Mouse (Mus musculus): ENCODE data around the gene Slc17a3. TPM values are rescaled to one million over a fixed set of nuclear protein-coding genes. Genes with fewer than 3 reads are reported as not detected.

Slc17a3 gene
- polyA plus RNA-seq, 1 experiment from 2014 or later, result not detected

- ATAC-seq (ENCODE audit: insufficient number of reproducible peaks, insufficient read depth, low FRiP score, low read depth), result no peak
- Histone ChIP-seq H3K9ac (ENCODE audit: low read length) (no peak overlapping the region), H3K27ac (replicated peaks in 1 of 2; ENCODE audit: control insufficient read depth in 1 of 2, insufficient read depth in 1 of 2, low read depth in 2 of 2, low read length in 2 of 2) (no peak overlapping the region), H3K27me3 (ENCODE audit: control insufficient read depth, insufficient read depth, low read length) (no peaks in the 10 kb centered on the region), H3K4me3 (ENCODE audit: control insufficient read depth in 1 of 2, insufficient read depth in 1 of 2, low read depth in 1 of 2, low read length in 2 of 2) (no peak overlapping the region), H3K4me1 (ENCODE audit: control insufficient read depth in 2 of 2, insufficient read depth in 2 of 2, low read length in 2 of 2) (no peaks in the 10 kb centered on the region), H3K9me3 (ENCODE audit: control insufficient read depth, low read length) (no peaks in the 10 kb centered on the region), H3K36me3 (ENCODE audit: control insufficient read depth, insufficient read depth, low read length) (no peaks in the 10 kb centered on the region), H3K4me2 (ENCODE audit: low read length) (no peak overlapping the region)
- WGBS, result 77% methylated on average over 5 of the region's 5 CpGs
These were observed 33.9 kb downstream of the Slc17a3 start for GRCm38 (mm10) chr13:23873141-23873540.

- Histone ChIP-seq H3K4me2 (ENCODE audit: low read length) (no peak overlapping the region), H3K27me3 (ENCODE audit: control insufficient read depth, insufficient read depth, low read length) (no peaks in the 10 kb centered on the region), H3K36me3 (ENCODE audit: control insufficient read depth, insufficient read depth, low read length) (no peaks in the 10 kb centered on the region), H3K27ac (replicated peaks in 1 of 2; ENCODE audit: control insufficient read depth in 1 of 2, insufficient read depth in 1 of 2, low read depth in 2 of 2, low read length in 2 of 2) (no peak overlapping the region), H3K9ac (ENCODE audit: low read length) (no peak overlapping the region), H3K4me3 (ENCODE audit: control insufficient read depth in 1 of 2, insufficient read depth in 1 of 2, low read depth in 1 of 2, low read length in 2 of 2) (no peak overlapping the region), H3K9me3 (ENCODE audit: control insufficient read depth, low read length) (no peaks in the 10 kb centered on the region), H3K4me1 (ENCODE audit: control insufficient read depth in 2 of 2, insufficient read depth in 2 of 2, low read length in 2 of 2) (no peaks in the 10 kb centered on the region)
- no peak for ATAC-seq (ENCODE audit: insufficient number of reproducible peaks, insufficient read depth, low FRiP score, low read depth)
- 62% methylated on average over 3 of the region's 3 CpGs for WGBS
These were observed 39.9 kb downstream of the Slc17a3 start for GRCm38 (mm10) chr13:23879106-23879505.

- H3K9ac ChIP-seq (ENCODE audit: low read length), result no peak overlapping the region
- no peaks in the 10 kb centered on the region for H3K9me3 ChIP-seq (ENCODE audit: control insufficient read depth, low read length)
- ATAC-seq (ENCODE audit: insufficient number of reproducible peaks, insufficient read depth, low FRiP score, low read depth), result no peak
- H3K36me3 ChIP-seq (ENCODE audit: control insufficient read depth, insufficient read depth, low read length), result no peaks in the 10 kb centered on the region
- H3K4me1 ChIP-seq (ENCODE audit: control insufficient read depth in 2 of 2, insufficient read depth in 2 of 2, low read length in 2 of 2), result no peaks in the 10 kb centered on the region
- 81% methylated on average over 5 of the region's 5 CpGs for WGBS
- no peak overlapping the region for H3K4me2 ChIP-seq (ENCODE audit: low read length)
- H3K27ac ChIP-seq (replicated peaks in 1 of 2; ENCODE audit: control insufficient read depth in 1 of 2, insufficient read depth in 1 of 2, low read depth in 2 of 2, low read length in 2 of 2), result no peak overlapping the region
- H3K4me3 ChIP-seq (ENCODE audit: control insufficient read depth in 1 of 2, insufficient read depth in 1 of 2, low read depth in 1 of 2, low read length in 2 of 2), result no peak overlapping the region
- H3K27me3 ChIP-seq (ENCODE audit: control insufficient read depth, insufficient read depth, low read length), result no peaks in the 10 kb centered on the region
These were observed 40.4 kb downstream of the Slc17a3 start for GRCm38 (mm10) chr13:23879636-23880035.

- Histone ChIP-seq H3K4me3 (ENCODE audit: control insufficient read depth in 1 of 2, insufficient read depth in 1 of 2, low read depth in 1 of 2, low read length in 2 of 2) (no peak overlapping the region), H3K4me2 (ENCODE audit: low read length) (no peak overlapping the region), H3K9me3 (ENCODE audit: control insufficient read depth, low read length) (no peaks in the 10 kb centered on the region), H3K27ac (replicated peaks in 1 of 2; ENCODE audit: control insufficient read depth in 1 of 2, insufficient read depth in 1 of 2, low read depth in 2 of 2, low read length in 2 of 2) (no peak overlapping the region), H3K36me3 (ENCODE audit: control insufficient read depth, insufficient read depth, low read length) (no peaks in the 10 kb centered on the region), H3K4me1 (ENCODE audit: control insufficient read depth in 2 of 2, insufficient read depth in 2 of 2, low read length in 2 of 2) (no peaks in the 10 kb centered on the region), H3K27me3 (ENCODE audit: control insufficient read depth, insufficient read depth, low read length) (no peaks in the 10 kb centered on the region), H3K9ac (ENCODE audit: low read length) (no peak overlapping the region)
- 40% methylated on average over 2 of the region's 2 CpGs for WGBS
- no peak for ATAC-seq (ENCODE audit: insufficient number of reproducible peaks, insufficient read depth, low FRiP score, low read depth)
These were observed 46.3 kb downstream of the Slc17a3 start for GRCm38 (mm10) chr13:23885540-23885939.

- no peak overlapping the region for H3K9ac ChIP-seq (ENCODE audit: low read length)
- WGBS, result 81% methylated on average over 3 of the region's 3 CpGs
- ATAC-seq (ENCODE audit: insufficient number of reproducible peaks, insufficient read depth, low FRiP score, low read depth), result no peak
- no peak overlapping the region for H3K27ac ChIP-seq (replicated peaks in 1 of 2; ENCODE audit: control insufficient read depth in 1 of 2, insufficient read depth in 1 of 2, low read depth in 2 of 2, low read length in 2 of 2)
- H3K4me2 ChIP-seq (ENCODE audit: low read length), result no peak overlapping the region
- no peak overlapping the region for H3K4me3 ChIP-seq (ENCODE audit: control insufficient read depth in 1 of 2, insufficient read depth in 1 of 2, low read depth in 1 of 2, low read length in 2 of 2)
- H3K27me3 ChIP-seq (ENCODE audit: control insufficient read depth, insufficient read depth, low read length), result no peaks in the 10 kb centered on the region
- H3K4me1 ChIP-seq (ENCODE audit: control insufficient read depth in 2 of 2, insufficient read depth in 2 of 2, low read length in 2 of 2), result no peaks in the 10 kb centered on the region
- H3K36me3 ChIP-seq (ENCODE audit: control insufficient read depth, insufficient read depth, low read length), result no peaks in the 10 kb centered on the region
- no peaks in the 10 kb centered on the region for H3K9me3 ChIP-seq (ENCODE audit: control insufficient read depth, low read length)
These were observed 47.9 kb downstream of the Slc17a3 start for GRCm38 (mm10) chr13:23887026-23887725.

GRCm38 (mm10) chr13:23889011-23889605 lies 49.9 kb downstream of the Slc17a3 start:
- no peak for ATAC-seq (ENCODE audit: insufficient number of reproducible peaks, insufficient read depth, low FRiP score, low read depth)
- H3K9ac ChIP-seq (ENCODE audit: low read length), result no peak overlapping the region
- H3K36me3 ChIP-seq (ENCODE audit: control insufficient read depth, insufficient read depth, low read length), result no peaks in the 10 kb centered on the region
- no peaks in the 10 kb centered on the region for H3K27me3 ChIP-seq (ENCODE audit: control insufficient read depth, insufficient read depth, low read length)
- no peaks in the 10 kb centered on the region for H3K9me3 ChIP-seq (ENCODE audit: control insufficient read depth, low read length)
- no peak overlapping the region for H3K4me2 ChIP-seq (ENCODE audit: low read length)
- H3K27ac ChIP-seq (replicated peaks in 1 of 2; ENCODE audit: control insufficient read depth in 1 of 2, insufficient read depth in 1 of 2, low read depth in 2 of 2, low read length in 2 of 2), result no peak overlapping the region
- no peak overlapping the region for H3K4me3 ChIP-seq (ENCODE audit: control insufficient read depth in 1 of 2, insufficient read depth in 1 of 2, low read depth in 1 of 2, low read length in 2 of 2)
- H3K4me1 ChIP-seq (ENCODE audit: control insufficient read depth in 2 of 2, insufficient read depth in 2 of 2, low read length in 2 of 2), result no peaks in the 10 kb centered on the region
- 56% methylated on average over 6 of the region's 6 CpGs for WGBS

- Histone ChIP-seq H3K36me3 (ENCODE audit: control insufficient read depth, insufficient read depth, low read length) (no peaks in the 10 kb centered on the region), H3K4me1 (ENCODE audit: control insufficient read depth in 2 of 2, insufficient read depth in 2 of 2, low read length in 2 of 2) (no peaks in the 10 kb centered on the region), H3K27ac (replicated peaks in 1 of 2; ENCODE audit: control insufficient read depth in 1 of 2, insufficient read depth in 1 of 2, low read depth in 2 of 2, low read length in 2 of 2) (no peak overlapping the region), H3K9ac (ENCODE audit: low read length) (no peak overlapping the region), H3K4me2 (ENCODE audit: low read length) (no peak overlapping the region), H3K4me3 (ENCODE audit: control insufficient read depth in 1 of 2, insufficient read depth in 1 of 2, low read depth in 1 of 2, low read length in 2 of 2) (no peak overlapping the region), H3K9me3 (ENCODE audit: control insufficient read depth, low read length) (no peaks in the 10 kb centered on the region), H3K27me3 (ENCODE audit: control insufficient read depth, insufficient read depth, low read length) (no peaks in the 10 kb centered on the region)
- ATAC-seq (ENCODE audit: insufficient number of reproducible peaks, insufficient read depth, low FRiP score, low read depth), result no peak
- 25% methylated on average over 9 of the region's 9 CpGs for WGBS
These were observed 53.5 kb downstream of the Slc17a3 start for GRCm38 (mm10) chr13:23892592-23893268.
